8 mouse cellular contexts compared by ENCODE assay signal in the genomic region with DNA sequence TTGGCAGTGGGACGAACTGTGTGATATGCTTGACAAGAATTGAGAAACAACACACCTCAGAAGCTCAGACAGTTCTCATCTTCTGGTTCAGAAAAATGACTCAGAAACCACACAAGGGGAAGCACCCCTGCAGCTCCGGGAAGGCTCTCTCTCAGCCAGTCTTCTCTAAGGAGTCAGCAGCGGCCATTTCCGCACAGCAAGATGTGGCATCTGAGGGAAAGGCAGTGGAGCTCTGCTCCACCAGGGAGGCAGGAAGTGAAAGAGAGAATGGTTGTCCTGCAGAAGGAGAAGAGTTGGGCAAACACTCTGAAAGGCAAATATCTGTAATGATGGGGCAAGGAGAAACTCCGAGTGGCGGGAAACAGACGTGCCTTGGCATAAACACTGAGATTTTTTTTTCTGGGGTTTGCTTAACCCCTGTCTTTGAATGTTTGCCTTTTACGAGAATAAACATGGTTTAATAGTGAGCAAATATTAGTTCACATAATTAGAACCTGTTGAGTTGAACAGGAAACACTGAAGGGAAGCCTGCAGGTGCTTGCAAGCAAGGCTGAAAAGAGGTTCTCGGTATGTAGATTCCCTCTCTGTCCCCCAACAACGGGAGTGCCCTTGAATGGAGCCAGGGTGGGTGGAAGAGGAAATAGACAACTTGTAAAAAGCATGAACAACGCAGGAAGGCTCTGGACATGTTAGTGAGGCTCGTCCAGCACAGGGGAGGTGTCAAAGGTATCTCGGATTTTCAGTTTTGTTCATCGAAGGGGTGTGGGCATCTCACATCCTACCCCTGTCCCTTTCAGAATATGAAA.
A peak's percentile ranks its signal among the peaks of the same experiment; 100 is the strongest.
DNase-seq lines count a peak whose midpoint lies in the region; ATAC-seq and TF ChIP-seq lines count a peak whose summit lies in the region.

No protein-coding gene starts in this region.

- ATAC-seq in midbrain, embryonic 15.5 days (replicated peaks): no peak
- no peak for ATAC-seq in midbrain, embryonic 13.5 days
- ATAC-seq in neural tube, embryonic 14.5 days (ENCODE audit: low read depth): no peak

- no peaks in the 10 kb centered on the region for H3K36me3 ChIP-seq in midbrain, embryonic 15.5 days (replicated peaks)
- H3K36me3 ChIP-seq in midbrain, embryonic 13.5 days: no peaks in the 10 kb centered on the region
- no peaks in the 10 kb centered on the region for H3K36me3 ChIP-seq in liver, adult 2 months (ENCODE audit: control insufficient read depth, insufficient read depth, low read length)
- no peaks in the 10 kb centered on the region for H3K36me3 ChIP-seq in neural tube, embryonic 14.5 days (ENCODE audit: control insufficient read depth, insufficient read depth, low read length)

- H3K27ac ChIP-seq in midbrain, embryonic 15.5 days: 0 out of 2 replicates have a peak overlapping the region, but pooled peaks have one; percentile 25
- H3K27ac ChIP-seq in midbrain, embryonic 13.5 days: no peak overlapping the region
- H3K27ac ChIP-seq in bone marrow, adult 2 months (ENCODE audit: control insufficient read depth, insufficient read depth, low read depth, low read length, poor library complexity): peak overlapping the region; percentile 62
- H3K27ac ChIP-seq in liver, adult 2 months (replicated peaks; ENCODE audit: insufficient read depth, low read depth, low read length): no peak overlapping the region
- H3K27ac ChIP-seq in neural tube, embryonic 14.5 days (ENCODE audit: low read depth, low read length): peak overlapping the region; percentile 39; the same call in 1 of the 2 replicates

- no peaks in the 10 kb centered on the region for H3K27me3 ChIP-seq in midbrain, embryonic 15.5 days (replicated peaks)
- no peaks in the 10 kb centered on the region for H3K27me3 ChIP-seq in midbrain, embryonic 13.5 days
- no peaks in the 10 kb centered on the region for H3K27me3 ChIP-seq in liver, adult 2 months (ENCODE audit: control insufficient read depth, insufficient read depth, low read length)
- no peaks in the 10 kb centered on the region for H3K27me3 ChIP-seq in neural tube, embryonic 14.5 days (ENCODE audit: control insufficient read depth, insufficient read depth, low read length)

- H3K79me2 ChIP-seq in liver, adult 2 months (ENCODE audit: control insufficient read depth, insufficient read depth, low read length): no peaks in the 10 kb centered on the region

- H3K9me3 ChIP-seq in midbrain, embryonic 15.5 days: no peaks in the 10 kb centered on the region
- H3K9me3 ChIP-seq in midbrain, embryonic 13.5 days: no peaks in the 10 kb centered on the region
- no peaks in the 10 kb centered on the region for H3K9me3 ChIP-seq in neural tube, embryonic 14.5 days (ENCODE audit: control insufficient read depth, low read length)

- no peak for TF ChIP-seq CTCF in bone marrow, adult 2 months (IDR thresholded peaks at IDR 0.05; ENCODE audit: control insufficient read depth, insufficient read depth, low read length)
- TF ChIP-seq CTCF in liver, adult 2 months (IDR thresholded peaks at IDR 0.05; ENCODE audit: low read depth, low read length): no peak

- 68% methylated on average over 14 of the region's 14 CpGs for WGBS in midbrain, embryonic 15.5 days
- WGBS in midbrain, embryonic 13.5 days: 70% methylated on average over 14 of the region's 14 CpGs
- WGBS in bone marrow, adult 2 months: 5% methylated on average over 14 of the region's 14 CpGs
- 16% methylated on average over 14 of the region's 14 CpGs for WGBS in liver, adult 2 months
- WGBS in neural tube, embryonic 14.5 days: 69% methylated on average over 14 of the region's 14 CpGs

- peak overlapping the region; percentile 14; the same call in 1 of the 2 replicates for H3K4me2 ChIP-seq in midbrain, embryonic 15.5 days
- H3K4me2 ChIP-seq in midbrain, embryonic 13.5 days (replicated peaks): no peak overlapping the region
- no peak overlapping the region for H3K4me2 ChIP-seq in neural tube, embryonic 14.5 days (ENCODE audit: low read depth, low read length)

- intact Hi-C loops in left cerebral cortex, postnatal 36 days (cut with DNase I): no loop called here

- H3K4me1 ChIP-seq in midbrain, embryonic 15.5 days: peaks cover 16% of the 10 kb centered on the region
- H3K4me1 ChIP-seq in midbrain, embryonic 13.5 days (replicated peaks): peaks cover 16% of the 10 kb centered on the region
- no peaks in the 10 kb centered on the region; the same call in 1 of the 2 replicates for H3K4me1 ChIP-seq in bone marrow, adult 2 months (ENCODE audit: control insufficient read depth, insufficient read depth, low read length)
- H3K4me1 ChIP-seq in liver, adult 2 months (ENCODE audit: control insufficient read depth, insufficient read depth, low read length): peaks cover 10% of the 10 kb centered on the region
- peaks cover 6% of the 10 kb centered on the region; the same call in 1 of the 2 replicates for H3K4me1 ChIP-seq in neural tube, embryonic 14.5 days (ENCODE audit: control insufficient read depth, insufficient read depth, low read length)

- no peak overlapping the region for H3K4me3 ChIP-seq in midbrain, embryonic 15.5 days
- no peak overlapping the region for H3K4me3 ChIP-seq in midbrain, embryonic 13.5 days (replicated peaks)
- peak overlapping the region; percentile 30 for H3K4me3 ChIP-seq in bone marrow, adult 2 months (replicated peaks; ENCODE audit: control insufficient read depth, low read depth, low read length)
- no peak overlapping the region for H3K4me3 ChIP-seq in liver, adult 2 months (ENCODE audit: insufficient read depth, low read depth, low read length)
- H3K4me3 ChIP-seq in neural tube, embryonic 14.5 days (ENCODE audit: low read depth, low read length): no peak overlapping the region

- DNase-seq in heart, postnatal 4 days: peak; percentile 39
- DNase-seq in liver, adult 2 months (ENCODE audit: extremely low read depth, low read depth, low spot score): peak; percentile 39
- no peak for DNase-seq in cerebellum, adult 8-10 months
- no peak for DNase-seq in left cerebral cortex, postnatal 36 days (ENCODE audit: low spot score in 2 of 2)

- no peak for TF ChIP-seq POLR2A in bone marrow, adult 2 months (IDR thresholded peaks at IDR 0.05; ENCODE audit: borderline replicate concordance, control insufficient read depth, low read depth, low read length)
- no peak for TF ChIP-seq POLR2A in liver, adult 2 months (IDR thresholded peaks at IDR 0.05; ENCODE audit: extremely low read depth, insufficient read depth, low read length)

- H3K9ac ChIP-seq in midbrain, embryonic 15.5 days: no peak overlapping the region
- no peak overlapping the region for H3K9ac ChIP-seq in midbrain, embryonic 13.5 days (replicated peaks)
- no peak overlapping the region for H3K9ac ChIP-seq in liver, adult 2 months (ENCODE audit: low read depth, low read length)
- no peak overlapping the region for H3K9ac ChIP-seq in neural tube, embryonic 14.5 days (replicated peaks; ENCODE audit: low read depth, low read length)

Comparison
In these comparisons a context has a peak if more than half of its experiments do, and no peak if none do; other contexts are left out.
1. H3K27ac ChIP-seq: peak in midbrain, embryonic 15.5 days (single experiment), bone marrow, adult 2 months (single experiment) and neural tube, embryonic 14.5 days (single experiment); none in midbrain, embryonic 13.5 days (single experiment) and liver, adult 2 months (single experiment).
2. DNase-seq: peak in heart, postnatal 4 days (single experiment) and liver, adult 2 months (single experiment); none in cerebellum, adult 8-10 months (single experiment) and left cerebral cortex, postnatal 36 days (0 of 2).